Mouse (Mus musculus) heart, adult 2 months (tissue): ENCODE results near the gene Epha1. TPM values are rescaled to one million over a fixed set of nuclear protein-coding genes. Genes with fewer than 3 reads are reported as not detected.

ENCODE experiments used
- DNase-seq, 2 experiments: peaks; one replicate each; pipeline ENCODE4 v3.0.0; 2021
- H3K27ac ChIP-seq: fragments of 200-600 bp; 2 replicates; pipeline ENCODE4 v1.8.1; 2022
- H3K27me3 ChIP-seq: fragments of 200-500 bp; 2 replicates; pipeline ENCODE4 v1.6.1; 2012; ENCODE audit warnings: mild to moderate bottlenecking, low read length, inconsistent platforms, mixed read lengths; ENCODE audit not compliant: control insufficient read depth, insufficient read depth
- H3K36me3 ChIP-seq: fragments of 200-500 bp; 2 replicates; pipeline ENCODE4 v1.6.1; 2012; ENCODE audit warnings: low read length, inconsistent platforms; ENCODE audit not compliant: control insufficient read depth, insufficient read depth
- H3K4me1 ChIP-seq: fragments of 200-500 bp; 2 replicates; pipeline ENCODE4 v1.6.1; 2011; ENCODE audit warnings: low read length; ENCODE audit not compliant: control insufficient read depth, insufficient read depth
- H3K4me3 ChIP-seq: fragments of 200-600 bp; 2 replicates; pipeline ENCODE4 v1.8.1; 2022
- H3K79me2 ChIP-seq: fragments of 200-500 bp; replicated peaks from 2 replicates; pipeline ENCODE4 v1.6.1; 2012; ENCODE audit warnings: mild to moderate bottlenecking, inconsistent platforms, low read length, moderate library complexity, mixed read lengths; ENCODE audit not compliant: control insufficient read depth, insufficient read depth
- H3K9ac ChIP-seq: fragments of 200-500 bp; 2 replicates; pipeline ENCODE4 v1.6.1; 2012; ENCODE audit warnings: low read depth, mild to moderate bottlenecking, control low read depth, inconsistent platforms, low read length, mixed read lengths
- CTCF ChIP-seq: fragments of 200-600 bp; IDR thresholded peaks from 2 replicates; pipeline ENCODE4 v1.8.1; 2022; ENCODE audit warnings: antibody characterized with exemption, mild to moderate bottlenecking, moderate library complexity
- EP300 ChIP-seq: fragments of 200-500 bp; IDR thresholded peaks from 2 replicates; pipeline ENCODE4 v1.6.1; 2011; ENCODE audit warnings: low read depth, low read length, control low read depth; ENCODE audit not compliant: insufficient read depth
- POLR2A ChIP-seq: fragments of 200-500 bp; IDR thresholded peaks from 2 replicates; pipeline ENCODE4 v1.6.1; 2011; ENCODE audit warnings: mild to moderate bottlenecking, low read depth, low read length, control low read depth; ENCODE audit not compliant: insufficient read depth
- WGBS: fragments of 180-500 bp; shearing (Covaris S2); methylation state at CpG from one replicate; pipeline ENCODE4 v1.1.7; 2018; 5-methylcytosine and 5-hydroxymethylcytosine counted together
- intact Hi-C: fragments of 180-260 bp; cut with DNase I; formaldehyde crosslinking; loops from one replicate; pipeline ENCODE4 v1.15.1; 2025
- polyA plus RNA-seq: library from polyadenylated mRNA; depleted of rRNA; stranded (reverse); fragments of >200 nt; gene quantifications from 2 replicates; pipeline ENCODE4 v1.2.3, GENCODE M21; 2012
- total RNA-seq, 2 experiments: library from RNA; stranded (reverse); gene quantifications; 2 replicates each; pipeline ENCODE4 v1.2.3; 2021

The Epha1 gene
- total and polyA plus RNA-seq, 3 experiments = 0.14 to 0.94 (median 0.16) TPM

DNA sequence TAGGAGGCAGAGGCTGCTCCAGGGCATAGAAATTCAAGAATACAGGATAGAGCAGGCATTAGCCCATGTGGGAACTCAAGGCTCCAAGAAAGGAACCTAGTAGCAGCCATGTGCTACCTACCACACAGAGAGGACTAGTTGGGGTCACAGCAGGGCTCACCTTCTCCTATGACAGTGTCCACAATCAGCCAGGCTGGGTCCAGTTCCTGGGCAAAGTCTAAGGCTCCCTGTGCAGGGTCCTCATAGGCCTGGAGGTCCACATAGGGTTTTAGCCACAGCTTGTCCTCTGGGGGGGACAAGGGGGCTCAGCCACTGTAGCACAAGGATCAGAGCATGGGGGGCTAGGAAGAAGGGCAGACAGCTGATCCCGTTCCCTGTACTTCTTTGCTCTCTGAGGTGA is 10.6 kb downstream of the Epha1 start:
- intact Hi-C loops = no loop called here
- Histone ChIP-seq H3K4me1 (peaks cover 31% of the 10 kb centered on the region), H3K36me3 (peaks cover 15% of the 10 kb centered on the region), H3K4me3 (no peak overlapping the region), H3K27me3 (no peaks in the 10 kb centered on the region), H3K9ac (0 out of 2 replicates have a peak overlapping the region, but pooled peaks have one; percentile 14), H3K79me2 (no peaks in the 10 kb centered on the region), H3K27ac (no peak overlapping the region)
- TF ChIP-seq POLR2A (no peak), CTCF (no peak), EP300 (no peak)
- 70% methylated on average over 1 of the region's 1 CpGs for WGBS
- DNase-seq = peak in 1 of 2 experiments; percentile 18

DNA sequence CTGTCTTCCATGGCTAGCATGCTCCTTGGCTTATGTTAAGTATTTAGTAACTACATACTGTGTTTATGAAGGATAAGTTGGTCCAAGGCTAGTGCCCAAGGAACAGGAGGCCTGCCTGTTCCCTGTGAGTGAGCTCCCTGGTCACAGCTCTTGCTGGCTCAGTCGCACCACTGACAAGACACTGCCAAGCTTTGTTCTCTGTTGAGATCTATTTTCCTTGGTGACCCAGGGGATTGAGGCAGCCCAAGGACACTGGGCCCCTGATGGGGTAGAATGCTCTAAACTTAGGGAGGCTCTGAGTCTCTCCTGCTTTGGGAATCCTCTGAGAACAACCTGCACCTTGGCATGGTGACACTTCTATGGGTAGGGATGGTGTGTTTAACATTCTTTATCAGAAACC is 11.0 kb downstream of the Epha1 start:
- Histone ChIP-seq H3K4me3 (no peak overlapping the region), H3K27ac (no peak overlapping the region), H3K4me1 (peaks cover 31% of the 10 kb centered on the region), H3K36me3 (peaks cover 15% of the 10 kb centered on the region), H3K27me3 (no peaks in the 10 kb centered on the region), H3K79me2 (no peaks in the 10 kb centered on the region), H3K9ac (no peak overlapping the region)
- intact Hi-C loops = no loop called here
- DNase-seq = peak in 1 of 2 experiments; percentile 28
- TF ChIP-seq EP300 (no peak), CTCF (no peak), POLR2A (0 out of 2 replicates have a peak, but pooled peaks have one; percentile 12)
- WGBS = 25% methylated on average over 1 of the region's 1 CpGs

DNA sequence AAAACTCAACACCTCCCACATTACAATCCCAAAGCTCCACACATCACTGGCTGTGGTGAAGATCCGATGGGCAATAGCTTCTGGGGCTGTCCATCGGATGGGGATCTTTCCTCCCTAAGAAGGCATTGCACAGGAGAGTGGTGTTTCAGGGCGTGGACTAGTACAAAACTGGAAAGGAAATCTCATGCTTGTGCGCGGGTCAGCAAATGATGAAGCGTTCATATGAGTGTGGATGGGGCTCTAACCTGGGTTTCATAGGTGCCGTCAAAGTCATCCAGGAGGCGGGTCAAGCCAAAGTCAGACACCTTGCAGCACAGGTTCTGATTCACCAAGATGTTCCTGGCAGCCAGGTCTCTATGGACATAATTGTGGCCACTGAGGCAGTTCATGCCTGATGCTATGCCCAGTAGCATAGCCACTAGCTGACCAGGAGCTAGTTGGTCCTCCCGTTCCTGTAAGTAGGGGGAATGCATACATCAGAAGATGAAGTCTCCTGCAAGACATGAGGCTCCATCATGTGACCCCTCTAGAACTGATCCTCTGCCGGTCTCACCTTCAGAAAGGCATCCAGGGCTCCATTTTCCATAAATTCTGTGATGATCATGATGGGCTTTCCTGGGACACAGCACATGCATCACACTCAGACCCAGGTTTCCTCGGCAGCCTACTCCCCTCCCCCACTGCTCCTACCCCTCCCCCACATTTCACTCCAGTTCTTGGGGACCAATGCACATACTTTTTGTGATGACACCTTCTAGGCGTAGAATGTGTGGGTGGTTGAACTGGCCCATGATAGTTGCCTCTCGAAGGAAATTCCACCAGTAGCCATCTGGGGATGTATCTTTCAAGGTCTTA is 11.8 kb downstream of the Epha1 start:
- TF ChIP-seq EP300 = no peak
- no peak for TF ChIP-seq POLR2A
- no peak for TF ChIP-seq CTCF
- Histone ChIP-seq H3K36me3 (peaks cover 15% of the 10 kb centered on the region), H3K4me1 (peaks cover 34% of the 10 kb centered on the region), H3K9ac (no peak overlapping the region), H3K4me3 (no peak overlapping the region), H3K27me3 (no peaks in the 10 kb centered on the region), H3K27ac (no peak overlapping the region), H3K79me2 (no peaks in the 10 kb centered on the region)
- DNase-seq = peak in 1 of 2 experiments; percentile 19
- intact Hi-C loops = no loop called here
- 92% methylated on average over 13 of the region's 13 CpGs for WGBS

DNA sequence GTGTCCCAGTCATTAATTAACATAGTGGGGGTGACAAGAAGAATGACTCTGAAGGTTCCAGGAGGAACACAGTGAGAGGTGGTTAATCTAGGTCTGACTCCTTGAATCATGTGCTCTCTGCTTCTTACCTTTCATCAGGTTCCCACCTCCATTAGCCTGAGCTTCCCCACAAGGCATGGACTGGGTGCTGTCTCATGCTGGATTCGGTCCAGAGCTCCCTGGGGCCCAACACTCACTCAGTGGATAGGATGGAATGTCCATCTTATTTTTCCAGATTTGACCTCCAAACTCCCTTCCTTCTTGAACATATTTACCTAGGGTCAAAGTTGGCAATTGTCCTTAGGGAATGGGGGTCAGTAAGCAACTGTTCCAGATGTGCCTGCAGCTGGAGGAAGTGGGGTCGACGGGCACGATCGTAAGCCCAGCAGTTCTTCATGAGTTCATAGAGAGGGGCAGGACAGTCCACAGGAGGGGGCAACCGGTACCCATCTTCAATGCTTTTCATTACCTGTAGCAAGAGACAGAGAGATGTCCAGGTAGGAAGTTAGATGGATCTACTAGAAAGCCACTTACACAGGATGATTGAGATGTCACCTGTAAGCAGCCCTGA is 12.7 kb downstream of the Epha1 start:
- intact Hi-C loops = no loop called here
- peaks cover 15% of the 10 kb centered on the region for H3K36me3 ChIP-seq
- no peak for DNase-seq
- WGBS = 56% methylated on average over 6 of the region's 6 CpGs
- H3K9ac ChIP-seq = no peak overlapping the region
- TF ChIP-seq POLR2A (no peak; the same call in 1 of the 2 replicates), EP300 (no peak), CTCF (no peak)
- H3K27me3 ChIP-seq = no peaks in the 10 kb centered on the region
- peaks cover 34% of the 10 kb centered on the region for H3K4me1 ChIP-seq
- peak overlapping the region; percentile 62 for H3K27ac ChIP-seq
- H3K4me3 ChIP-seq = no peak overlapping the region
- no peaks in the 10 kb centered on the region for H3K79me2 ChIP-seq

DNA sequence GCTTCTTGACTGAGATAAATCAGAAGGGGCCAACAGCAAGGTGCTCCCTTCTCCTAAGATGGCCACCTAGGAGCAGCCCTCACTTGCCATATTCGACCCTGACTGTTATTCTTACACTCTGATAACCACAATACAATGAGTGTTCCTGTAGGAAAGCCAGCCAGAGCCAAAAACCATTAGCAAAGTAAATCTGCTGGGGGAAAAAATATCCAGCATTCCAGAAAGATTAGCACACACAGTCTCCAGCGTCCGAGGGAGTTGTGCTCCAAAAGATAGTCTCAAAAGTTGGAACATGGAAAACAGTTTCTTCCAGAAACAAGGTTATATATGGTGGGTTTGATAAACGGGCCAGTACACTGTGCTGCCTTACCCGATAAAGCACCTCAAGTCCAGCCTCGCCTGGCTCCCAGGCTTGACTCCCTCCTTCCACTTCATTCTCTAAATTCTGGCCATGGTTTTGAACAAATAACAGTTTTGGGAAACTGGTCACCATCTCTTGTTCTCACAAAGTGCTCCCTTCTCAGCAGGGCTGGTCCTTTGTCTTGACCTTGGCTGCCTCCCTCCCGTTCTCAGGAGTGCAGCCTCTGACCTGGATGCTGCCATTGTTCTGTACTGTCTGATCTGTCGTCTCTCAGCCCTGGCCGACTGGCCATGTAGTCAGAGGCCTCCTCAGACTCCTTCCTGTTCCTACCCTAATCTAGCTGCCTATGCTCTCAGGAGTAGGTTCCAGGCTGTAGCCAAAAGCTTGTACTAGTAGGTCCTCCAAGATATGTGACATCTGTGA is 13.5 kb downstream of the Epha1 start:
- H3K27me3 ChIP-seq = no peaks in the 10 kb centered on the region
- intact Hi-C loops = no loop called here
- 16% methylated on average over 9 of the region's 9 CpGs for WGBS
- H3K9ac ChIP-seq = no peak overlapping the region
- TF ChIP-seq CTCF = no peak
- TF ChIP-seq EP300 = peak; percentile 57; the same call in 1 of the 2 replicates
- peak; percentile 41; the same call in 1 of the 2 replicates for TF ChIP-seq POLR2A
- peaks cover 37% of the 10 kb centered on the region for H3K4me1 ChIP-seq
- peak overlapping the region; percentile 62 for H3K27ac ChIP-seq
- H3K4me3 ChIP-seq = no peak overlapping the region
- no peaks in the 10 kb centered on the region for H3K79me2 ChIP-seq
- DNase-seq = peak; percentile 44 to 53
- H3K36me3 ChIP-seq = peaks cover 19% of the 10 kb centered on the region
